Mouse (Mus musculus) thymus, postnatal 4 days (tissue): ENCODE measurements around the gene Chd6.
"Not testable (repeated sequence)": the region's sequence is repeated elsewhere in the genome, so short reads cannot be mapped to it uniquely, and the experiment has no call there.

ENCODE experiments used
- DNase-seq: peaks from one replicate; pipeline ENCODE4 v3.0.0; 2021

The Chd6 gene

DNA sequence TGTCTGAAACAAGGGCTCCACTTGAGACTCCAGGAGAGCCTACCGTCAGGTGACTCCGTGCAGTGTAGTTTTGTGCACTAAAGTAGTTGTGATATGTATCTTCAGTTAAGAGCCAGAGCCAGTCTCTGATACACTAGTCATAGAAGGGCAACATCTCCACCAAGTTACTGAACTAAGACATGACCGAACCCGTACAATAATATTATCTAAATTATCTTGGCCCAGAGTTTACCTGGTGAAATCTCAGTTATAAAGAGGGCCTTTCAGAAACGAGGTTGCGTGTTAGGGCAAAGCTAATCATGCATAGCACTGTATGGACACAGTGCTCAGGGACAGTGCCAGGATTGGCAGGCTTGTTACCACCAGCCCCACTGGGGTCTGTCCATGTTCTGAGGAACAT lies 127.1 kb downstream of the Chd6 start:
- no peak for DNase-seq

DNA sequence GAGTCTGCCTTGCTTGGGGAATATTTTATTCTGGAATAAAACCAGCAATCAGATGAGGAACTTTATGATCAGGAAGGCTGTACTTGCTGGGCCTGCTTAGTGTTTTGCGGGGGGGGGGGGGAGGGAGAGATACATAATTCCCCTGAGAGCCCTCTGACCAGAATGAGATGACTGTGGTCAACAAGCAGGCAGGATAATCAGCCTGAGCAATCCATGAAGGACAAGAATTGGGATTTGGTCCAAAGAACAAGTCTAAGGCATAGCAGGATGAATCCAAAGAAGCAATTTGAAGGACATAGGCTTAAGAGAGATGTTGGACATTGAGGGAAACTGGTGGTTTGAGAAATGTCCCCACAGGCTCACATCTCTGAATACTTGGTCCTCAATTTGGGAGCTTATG lies 130.2 kb downstream of the Chd6 start:
- DNase-seq, result no peak

DNA sequence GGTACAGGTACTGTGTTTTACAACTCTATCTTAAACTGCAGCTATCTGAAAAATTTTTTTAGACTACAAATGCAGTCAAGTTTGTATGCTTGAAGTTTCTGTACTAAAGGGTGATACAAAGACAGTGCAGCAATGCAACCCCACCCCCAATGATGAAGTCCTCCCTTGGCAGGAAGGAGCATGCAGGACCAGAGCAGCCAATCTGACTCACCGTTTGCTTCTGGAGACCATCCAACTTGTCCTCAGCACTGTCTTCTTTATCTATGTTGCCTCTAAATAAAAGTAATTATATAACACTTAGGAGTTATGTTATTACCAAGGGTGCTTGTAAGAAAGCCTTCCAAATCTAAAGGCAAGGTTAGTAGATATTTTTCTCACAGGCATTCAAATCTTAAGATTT lies 131.6 kb downstream of the Chd6 start:
- DNase-seq, result no peak

DNA sequence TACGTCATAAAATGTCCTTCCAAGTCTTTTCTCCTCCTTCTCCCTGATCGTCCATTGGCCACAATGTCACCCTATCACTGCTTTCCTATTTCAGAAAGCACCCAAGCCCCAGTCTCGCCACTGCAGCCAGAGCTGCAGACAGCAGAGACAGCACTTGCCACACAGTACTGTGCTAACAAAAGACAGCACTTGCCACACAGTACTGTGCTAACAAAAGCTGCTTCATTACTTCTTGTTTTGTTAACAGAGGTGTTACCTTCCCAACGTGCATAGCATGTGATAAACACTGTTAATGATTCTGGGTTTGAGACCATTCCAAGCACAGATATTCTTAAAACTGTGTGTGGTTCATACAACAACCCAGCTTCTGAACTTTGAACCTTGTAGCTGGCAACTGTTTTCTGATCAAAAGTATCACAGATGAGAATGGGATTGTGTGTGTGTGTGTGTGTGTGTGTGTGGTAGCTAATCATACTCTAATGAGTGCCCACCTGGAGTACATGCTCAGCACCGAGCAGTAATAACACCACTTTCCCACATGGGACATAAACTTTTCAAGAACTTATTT lies 135.1 kb downstream of the Chd6 start:
- no peak for DNase-seq

DNA sequence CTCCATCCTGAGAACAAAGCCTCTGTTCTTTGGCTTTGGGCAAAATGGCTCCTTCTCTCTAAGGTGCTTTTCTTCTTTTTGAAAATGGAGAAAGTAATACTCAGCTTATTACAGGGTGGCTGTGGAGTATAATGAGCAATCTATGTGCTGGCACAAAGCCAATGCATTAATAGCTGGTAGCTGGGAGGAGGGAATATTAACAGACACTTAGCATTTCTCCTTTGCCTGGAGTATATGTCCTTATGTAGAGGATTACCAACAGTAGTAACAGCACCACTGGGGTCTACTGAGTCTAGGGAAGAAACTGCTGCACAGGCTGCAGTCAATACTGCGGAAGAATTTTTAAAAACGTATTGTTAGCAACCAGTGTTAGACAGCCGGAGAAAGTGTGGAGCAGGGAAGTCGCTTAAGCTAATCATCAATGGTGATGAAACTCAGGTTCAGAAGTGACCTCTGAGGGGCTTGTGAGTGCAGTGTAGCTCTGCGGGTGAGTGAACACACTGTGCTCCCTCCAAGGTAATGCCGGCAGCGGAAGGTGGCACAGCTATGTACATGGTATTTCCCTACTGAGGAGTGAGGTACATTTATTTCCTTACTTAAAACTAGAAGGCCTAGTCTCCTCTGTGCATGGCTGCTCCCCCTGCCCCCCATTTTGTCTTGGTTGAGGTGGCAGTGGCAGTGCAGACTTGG lies 136.6 kb downstream of the Chd6 start:
- no peak for DNase-seq

DNA sequence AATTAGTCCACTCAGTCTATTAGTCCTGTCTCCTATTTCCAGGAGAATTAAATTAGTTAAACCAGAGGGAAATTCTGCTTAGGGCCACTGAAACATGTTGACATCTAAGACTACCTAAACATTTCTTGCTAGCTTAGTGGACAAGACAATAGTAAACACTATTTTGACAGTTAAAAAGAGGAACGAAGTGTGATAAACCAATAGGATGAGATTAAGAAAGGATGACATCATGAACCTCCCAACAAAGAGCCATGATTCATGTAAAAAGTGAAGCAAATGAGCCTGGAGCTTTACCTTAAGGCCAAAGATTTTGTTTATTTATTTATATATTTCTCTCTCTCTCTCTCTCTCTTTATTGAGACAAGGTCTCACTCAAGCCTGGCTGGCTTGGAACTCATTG lies 146.7 kb downstream of the Chd6 start:
- no peak for DNase-seq

DNA sequence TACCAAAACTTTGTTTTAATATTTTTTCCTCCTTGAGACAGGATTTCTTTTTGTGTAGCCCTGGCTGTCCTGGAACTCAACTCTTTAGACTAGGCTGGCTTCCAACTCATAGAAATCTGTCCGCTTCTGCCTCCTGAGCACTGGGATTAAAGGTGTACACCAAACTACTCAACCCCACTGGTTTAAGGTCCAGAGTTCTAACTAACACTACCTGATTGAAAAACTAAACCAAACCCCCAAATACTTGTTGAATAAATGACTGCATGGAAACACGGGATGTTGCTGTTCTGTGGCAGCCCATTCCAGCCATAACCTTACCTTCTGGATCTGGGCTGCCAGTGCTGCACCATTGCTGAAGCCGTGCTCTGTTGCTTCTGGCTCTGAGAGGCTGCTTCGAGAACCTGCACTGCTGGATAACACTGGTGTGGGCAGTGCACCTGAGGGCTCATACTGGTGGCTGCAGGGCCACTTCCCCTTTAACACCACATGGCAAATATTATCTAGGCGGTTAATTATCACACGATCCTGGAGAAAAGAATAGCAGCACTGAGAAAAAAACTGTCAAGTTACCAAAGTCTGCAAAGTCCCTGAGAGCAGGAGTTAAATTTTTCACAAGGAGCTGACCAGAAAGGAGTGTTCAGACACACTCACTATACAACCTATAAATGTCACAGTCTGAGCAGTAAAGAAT lies 147.8 kb downstream of the Chd6 start:
- no peak for DNase-seq

DNA sequence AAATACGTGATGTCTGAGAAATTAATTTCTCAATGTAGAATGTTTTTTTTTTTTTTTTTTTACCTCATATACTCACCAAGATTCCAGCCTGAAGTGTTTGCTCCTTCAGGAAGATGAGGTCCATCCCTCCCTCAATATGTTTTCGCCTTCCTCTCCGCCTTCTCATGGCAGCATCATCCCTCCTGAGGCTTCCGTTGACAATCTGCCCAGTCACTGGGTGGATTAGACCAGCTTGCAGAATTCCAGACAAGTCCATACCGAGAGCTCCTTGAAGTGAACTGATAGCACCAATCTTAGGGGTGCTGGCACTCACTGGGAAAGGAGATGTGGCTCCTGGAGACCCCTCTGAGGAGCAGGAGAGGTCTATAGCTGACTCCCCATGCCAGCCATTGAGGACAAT lies 149.0 kb downstream of the Chd6 start:
- no peak for DNase-seq

DNA sequence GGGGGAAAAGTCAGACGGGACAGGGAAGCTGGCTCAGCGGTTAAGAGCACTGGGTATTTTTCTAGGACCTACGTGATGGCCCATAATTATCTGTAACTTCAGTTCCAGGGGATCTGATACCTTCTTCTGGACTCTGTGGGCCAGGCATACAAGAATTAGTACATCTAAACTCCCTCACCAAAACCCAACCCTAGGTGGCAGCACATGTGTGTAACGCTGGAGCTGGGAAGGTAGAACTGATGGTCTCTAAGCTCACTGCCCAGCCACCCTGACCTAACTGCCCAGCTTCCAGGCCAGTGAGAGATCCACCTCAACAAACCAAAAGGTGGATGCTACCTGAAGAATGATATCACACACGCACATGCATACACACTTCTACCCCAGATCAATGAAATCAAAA lies 150.1 kb downstream of the Chd6 start:
- peak; percentile 27 for DNase-seq

DNA sequence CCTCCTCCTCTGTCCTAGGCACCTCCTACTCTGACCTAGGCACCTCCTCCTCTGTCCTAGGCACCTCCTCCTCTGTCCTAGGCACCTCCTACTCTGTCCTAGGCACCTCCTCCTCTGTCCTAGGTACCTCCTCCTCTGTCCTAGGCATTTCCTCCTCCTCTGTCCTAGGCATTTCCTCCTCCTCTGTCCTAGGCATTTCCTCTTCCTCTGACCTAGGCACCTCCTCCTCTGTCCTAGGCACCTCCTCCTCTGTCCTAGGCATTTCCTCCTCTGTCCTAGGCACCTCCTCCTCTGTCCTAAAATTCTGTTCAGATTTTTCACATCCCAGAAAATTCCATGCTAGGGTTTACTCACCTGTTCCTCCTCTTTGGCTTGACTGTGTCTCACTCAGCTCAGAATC lies 151.1 kb downstream of the Chd6 start:
- not testable (repeated sequence) for DNase-seq

DNA sequence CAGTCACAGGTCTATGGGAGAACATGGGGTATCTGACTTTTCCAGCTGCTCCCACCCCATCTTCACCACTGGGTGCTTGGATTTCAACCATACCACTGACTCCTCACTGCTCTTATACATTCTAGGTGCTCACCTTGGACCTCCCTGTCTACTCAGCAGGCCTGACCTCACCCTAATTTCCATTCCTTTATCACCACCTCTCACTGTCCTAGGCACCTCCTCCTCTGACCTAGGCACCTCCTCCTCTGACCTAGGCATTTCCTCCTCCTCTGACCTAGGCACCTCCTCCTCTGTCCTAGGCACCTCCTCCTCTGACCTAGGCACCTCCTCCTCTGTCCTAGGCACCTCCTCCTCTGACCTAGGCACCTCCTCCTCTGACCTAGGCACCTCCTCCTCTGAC lies 151.6 kb downstream of the Chd6 start:
- not testable (repeated sequence) for DNase-seq

DNA sequence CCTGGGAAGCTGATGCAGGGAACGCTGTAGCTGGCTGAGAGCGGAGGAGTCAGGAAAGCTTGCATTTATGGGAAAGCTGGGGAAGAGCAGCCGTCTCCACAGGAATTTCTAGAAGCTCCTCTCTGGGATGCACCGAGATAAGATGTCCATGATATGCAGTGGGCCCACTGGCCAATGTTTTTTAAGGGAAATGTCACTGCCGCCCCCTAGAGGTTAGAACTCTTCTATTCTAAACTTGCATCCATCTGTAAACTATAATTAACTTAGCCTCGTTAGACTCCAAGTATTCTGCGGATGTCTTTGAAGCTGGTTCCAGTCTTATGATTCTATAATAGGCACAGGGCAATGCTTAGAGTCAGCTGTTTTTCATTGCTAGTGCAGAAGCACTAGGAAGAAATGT lies 153.5 kb downstream of the Chd6 start:
- DNase-seq, result no peak

DNA sequence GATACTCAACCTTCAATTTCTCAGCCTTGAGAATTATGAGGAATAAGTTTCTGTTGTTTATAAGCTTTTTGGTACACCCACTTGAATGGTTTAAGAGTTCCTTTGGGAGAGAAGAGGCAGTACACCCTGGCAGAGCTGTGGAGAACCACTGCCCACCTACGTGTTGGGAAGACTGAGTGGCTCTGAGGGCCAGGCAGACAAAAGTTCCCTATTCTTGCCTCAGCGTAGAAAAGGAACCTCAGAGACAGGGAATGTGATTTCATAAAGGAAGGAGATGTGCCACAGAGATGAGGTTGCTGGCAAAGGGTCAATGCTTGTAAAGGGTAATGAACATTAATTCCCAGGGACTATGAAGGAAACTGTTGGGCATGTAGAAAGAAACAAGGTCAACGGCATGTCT lies 154.3 kb downstream of the Chd6 start:
- DNase-seq, result no peak

DNA sequence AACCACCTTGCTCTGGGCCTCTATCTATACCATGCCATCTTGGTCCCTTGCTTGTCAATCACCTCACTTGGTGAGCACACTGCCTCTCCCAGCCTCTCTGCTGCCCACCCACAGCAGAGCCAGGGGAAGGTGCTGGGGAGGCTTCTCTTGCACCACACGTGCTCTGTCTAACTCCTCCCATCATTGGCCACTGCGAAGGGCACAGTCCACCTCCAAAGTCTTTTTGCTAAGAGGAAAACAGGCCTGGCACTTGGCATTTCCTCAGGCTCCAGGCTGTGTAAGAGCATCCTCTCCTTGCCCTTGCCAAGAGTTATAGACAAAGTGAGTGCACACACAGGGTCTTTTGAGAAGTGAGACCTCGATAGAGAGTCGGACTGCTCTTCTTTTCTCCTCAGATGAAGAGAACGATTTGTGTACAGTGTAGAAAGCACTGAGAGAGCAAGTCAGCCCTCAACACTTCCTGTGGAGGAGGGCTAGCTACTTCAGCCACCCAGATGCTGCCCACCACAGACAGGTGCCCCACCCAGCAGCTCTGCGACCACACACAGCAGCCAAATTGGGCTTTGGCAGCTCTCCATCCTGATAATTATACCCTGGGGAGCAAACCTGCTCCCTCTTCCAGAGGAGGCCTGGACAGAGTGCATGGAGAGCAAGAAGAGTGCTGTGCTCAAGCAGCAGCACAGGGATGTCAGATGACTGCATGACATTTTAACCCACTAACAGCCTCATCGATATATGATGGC lies 155.6 kb downstream of the Chd6 start:
- DNase-seq, result no peak

DNA sequence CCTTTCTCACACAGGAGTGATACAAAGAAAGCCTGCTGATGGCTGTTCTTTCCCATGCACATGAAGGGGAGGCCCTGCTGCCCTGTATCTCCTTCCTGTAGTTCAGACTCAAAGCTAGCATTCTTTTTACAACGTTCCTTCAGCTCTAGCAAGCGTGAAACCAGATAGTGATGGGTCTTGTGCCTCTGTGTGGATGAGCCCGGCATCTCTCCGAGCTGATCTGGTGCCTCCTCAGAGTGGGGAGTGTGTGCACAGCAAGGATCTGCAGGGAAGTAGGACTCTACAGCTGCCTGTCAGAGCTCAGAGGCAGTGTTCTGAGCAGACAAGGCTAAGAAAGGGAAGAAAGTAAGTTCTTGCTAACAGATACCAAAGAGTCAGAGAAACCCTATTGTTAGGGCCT lies 157.3 kb downstream of the Chd6 start:
- DNase-seq, result no peak

DNA sequence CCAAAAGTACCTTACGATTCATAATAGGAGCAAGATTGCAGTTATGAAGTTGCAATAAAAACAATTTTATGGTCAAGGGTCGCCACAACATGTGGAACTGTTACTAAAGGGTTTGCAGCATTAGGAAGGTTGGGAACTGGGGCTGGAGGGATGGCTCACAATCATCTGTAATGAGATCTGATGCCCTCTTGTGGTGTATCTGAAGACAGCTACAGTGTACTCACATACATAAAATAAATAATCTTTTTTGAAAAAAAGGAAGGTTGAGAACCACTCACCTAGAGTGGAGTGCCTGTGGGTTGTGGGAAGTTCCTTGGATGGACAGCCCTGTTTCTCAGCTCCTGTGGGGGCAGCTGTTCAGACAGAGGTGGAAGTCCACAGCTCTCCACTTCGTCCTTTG lies 166.4 kb downstream of the Chd6 start:
- DNase-seq, result no peak

DNA sequence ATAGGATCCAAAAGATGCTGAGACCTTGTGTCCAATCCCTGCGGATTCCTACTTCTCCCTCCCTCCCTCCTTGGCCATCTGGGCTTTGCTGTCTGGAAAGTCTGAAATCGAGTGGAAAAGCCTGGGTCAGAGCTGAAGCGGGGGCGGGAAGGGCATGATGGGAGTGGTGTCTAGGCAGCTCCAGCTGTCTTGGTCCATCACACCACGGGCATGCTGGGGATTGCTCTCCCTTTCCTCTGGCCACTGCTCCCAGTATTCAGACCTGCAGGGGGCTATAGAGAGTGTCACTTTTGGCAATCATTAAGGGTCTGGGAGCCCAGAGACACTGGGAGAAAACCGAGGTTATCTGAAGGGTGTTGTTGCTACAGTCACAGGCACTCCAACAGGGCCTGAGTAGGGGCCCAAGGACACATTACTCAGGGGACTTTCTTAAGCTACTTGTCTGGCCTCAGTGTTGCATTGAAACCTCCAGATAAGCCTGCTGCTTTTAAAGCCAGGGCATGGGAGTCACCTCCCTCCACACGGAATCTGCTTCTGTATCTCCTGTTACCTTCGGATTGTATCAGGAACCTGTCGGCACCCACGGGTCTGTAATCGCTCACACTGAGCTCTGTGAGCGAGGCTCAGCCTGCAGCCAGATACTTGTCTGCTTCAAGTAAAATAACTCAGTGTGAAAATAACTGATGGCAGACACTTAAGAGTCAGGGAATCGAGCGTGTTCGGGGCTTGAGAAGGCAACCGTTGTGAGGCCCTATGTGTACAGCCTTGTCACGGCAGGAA lies 167.8 kb downstream of the Chd6 start:
- DNase-seq, result no peak

DNA sequence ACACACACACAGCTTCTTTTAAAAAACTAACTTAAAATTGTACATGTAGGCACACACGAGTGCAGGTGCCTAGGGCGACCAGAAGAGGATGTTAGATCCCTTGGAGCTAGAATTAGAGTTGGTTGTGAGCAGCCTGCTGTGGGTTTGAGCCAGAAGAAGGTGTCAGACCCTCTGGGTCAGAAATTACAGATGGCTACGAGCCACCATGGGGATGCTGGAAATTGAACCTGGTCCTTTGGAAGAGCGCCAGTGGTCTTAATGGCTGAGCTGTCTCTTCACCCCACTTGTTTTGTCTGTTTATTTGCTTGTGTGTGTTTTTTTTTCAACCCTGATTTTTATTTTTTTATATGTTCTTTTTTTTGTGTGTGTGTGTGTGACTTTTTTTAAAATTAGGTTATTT lies 174.4 kb downstream of the Chd6 start:
- DNase-seq, result no peak

DNA sequence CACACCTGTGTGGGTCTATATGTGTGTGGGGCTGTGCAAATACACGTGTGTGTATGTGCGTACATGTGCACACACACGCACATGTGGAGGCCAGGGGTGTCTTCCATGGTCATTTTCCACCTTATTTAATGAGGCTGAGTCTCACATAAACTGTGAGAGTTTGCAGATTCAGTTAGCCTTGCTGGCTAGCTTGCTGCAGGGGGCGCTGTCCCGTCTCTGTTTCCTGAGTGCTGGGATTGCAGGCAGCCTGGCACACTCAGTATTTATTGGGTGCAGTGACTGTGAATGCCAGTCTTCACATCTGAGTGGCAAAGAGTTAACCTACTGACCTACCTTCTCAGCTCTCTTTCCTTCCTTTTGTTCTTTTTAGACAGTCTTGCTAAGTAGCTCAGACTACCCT lies 175.0 kb downstream of the Chd6 start:
- peak; percentile 38 for DNase-seq

DNA sequence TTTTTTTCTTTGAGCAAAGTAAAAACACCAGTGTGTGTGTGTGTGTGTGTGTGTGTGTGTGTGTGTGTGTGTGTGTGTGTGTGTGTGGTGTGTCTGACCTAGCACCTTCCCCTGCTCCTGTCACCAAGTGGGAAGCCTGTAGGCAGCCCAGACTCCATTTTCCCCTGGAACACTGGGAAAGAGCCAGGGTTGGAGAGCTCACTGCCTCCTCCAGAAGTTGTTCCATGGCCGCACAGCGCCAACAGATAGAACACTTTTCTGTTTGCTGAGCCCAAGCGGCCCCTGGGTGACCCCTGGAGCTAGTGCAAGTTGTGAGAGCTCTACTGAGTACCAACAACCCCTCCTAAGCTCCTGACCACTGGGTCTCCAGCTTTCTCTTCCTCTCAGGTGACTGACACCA lies 175.9 kb downstream of the Chd6 start:
- DNase-seq, result no peak

DNA sequence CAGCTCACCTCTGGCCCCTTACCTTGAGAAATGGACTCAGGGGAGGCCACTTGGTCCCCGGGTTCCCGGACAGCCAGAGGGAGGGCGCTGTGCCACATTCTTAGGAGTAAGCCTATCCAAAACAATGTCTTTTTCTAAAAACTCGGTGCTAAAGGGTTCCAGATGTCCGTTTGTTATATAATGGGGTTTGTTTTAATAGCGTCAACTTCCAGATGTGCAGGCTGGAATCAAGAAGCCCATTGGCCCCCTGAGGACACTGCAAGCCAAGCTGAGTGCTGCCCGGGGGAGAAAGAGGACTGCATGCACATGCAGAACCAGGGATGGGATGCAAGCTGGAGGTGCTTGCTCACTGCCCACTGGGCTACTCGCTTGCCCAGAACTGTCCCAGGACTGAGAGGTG lies 176.6 kb downstream of the Chd6 start:
- no peak for DNase-seq

DNA sequence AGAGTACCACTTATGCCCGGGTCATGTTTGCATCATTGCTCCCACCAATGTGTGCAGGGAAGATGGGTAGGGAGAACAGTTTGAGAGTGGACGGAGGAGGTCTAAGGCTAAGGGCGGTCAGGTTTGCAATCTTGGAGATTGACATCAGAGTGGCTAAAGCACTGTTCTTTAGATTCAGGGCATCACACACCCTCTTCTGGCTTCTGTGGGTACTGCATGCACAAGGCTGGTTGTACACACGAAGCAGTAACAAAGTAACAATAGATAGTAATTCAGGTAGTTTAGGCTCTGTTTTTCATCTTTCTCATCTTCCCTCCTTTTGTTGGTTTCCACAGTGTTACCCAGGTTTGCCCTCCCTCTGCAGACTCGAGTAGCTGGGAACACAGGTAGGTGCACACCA lies 177.5 kb downstream of the Chd6 start:
- no peak for DNase-seq

DNA sequence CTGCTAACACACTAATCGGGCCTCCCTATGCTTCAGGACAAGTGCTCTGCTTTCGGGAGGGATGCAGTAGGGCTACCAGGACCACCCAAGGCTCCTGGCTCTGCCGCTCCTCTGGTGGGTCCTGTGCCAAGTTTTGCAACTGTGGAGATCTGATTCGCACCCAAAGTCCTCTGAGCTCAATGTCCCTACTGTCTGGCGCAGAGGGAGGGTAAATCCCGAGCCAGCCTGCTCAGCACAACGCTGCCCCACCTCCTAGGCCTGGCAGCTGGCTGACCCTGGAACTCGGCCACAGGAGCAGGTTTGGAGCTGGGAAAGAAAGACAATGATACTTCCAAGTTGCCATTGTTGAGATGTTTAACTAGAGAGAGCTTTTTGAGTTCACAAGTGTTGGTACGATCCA lies 183.7 kb downstream of the Chd6 start:
- no peak for DNase-seq
